Mouse (Mus musculus) heart, postnatal 0 days (tissue): ENCODE measurements at regions not wholly inside any gene's neighbourhood (a gene's known extent, or its start where the extent isn't known, plus 50 kb on each side); places are given as distances from the start of the nearest gene placed in this dataset.
A peak's percentile ranks its signal among the peaks of the same experiment; 100 is the strongest.

Experiments used
- ATAC-seq: fragments of 200-750 bp; cut with Nextera tagmentation; 2 replicates; pipeline ENCODE4 v1.8.0; 2017; ENCODE audit warnings: low read depth, moderate number of reproducible peaks, moderate library complexity; ENCODE audit not compliant: insufficient read depth
- DNase-seq: peaks from one replicate; pipeline ENCODE4 v3.0.0-alpha.2; 2016; ENCODE audit warnings: low spot score
- H3K27ac ChIP-seq: fragments of 300-500 bp; sonication (generic); 2 replicates; pipeline ENCODE4 v1.5.1; 2014; ENCODE audit warnings: low read depth, mild to moderate bottlenecking
- H3K27me3 ChIP-seq: fragments of 300-500 bp; sonication (generic); 2 replicates; pipeline ENCODE4 v1.6.1; 2014; ENCODE audit warnings: low read length, mixed read lengths; ENCODE audit not compliant: control insufficient read depth, insufficient read depth
- H3K36me3 ChIP-seq: fragments of 300-500 bp; sonication (generic); replicated peaks from 2 replicates; pipeline ENCODE4 v1.6.1; 2014; ENCODE audit warnings: low read length, mixed read lengths; ENCODE audit not compliant: control insufficient read depth, insufficient read depth
- H3K4me1 ChIP-seq: fragments of 300-500 bp; sonication (generic); 2 replicates; pipeline ENCODE4 v1.6.1; 2014; ENCODE audit warnings: antibody characterized with exemption; ENCODE audit not compliant: control insufficient read depth, insufficient read depth
- H3K4me2 ChIP-seq: fragments of 300-500 bp; sonication (generic); 2 replicates; pipeline ENCODE4 v1.6.1; 2014; ENCODE audit warnings: low read depth, mild to moderate bottlenecking, low read length, moderate library complexity
- H3K4me3 ChIP-seq: fragments of 300-500 bp; sonication (generic); 2 replicates; pipeline ENCODE4 v1.5.1; 2014; ENCODE audit warnings: low read depth, low read length
- H3K9ac ChIP-seq: fragments of 300-500 bp; sonication (generic); replicated peaks from 2 replicates; pipeline ENCODE4 v1.6.1; 2014; ENCODE audit warnings: low read depth, low read length, mixed read lengths
- H3K9me3 ChIP-seq: fragments of 300-500 bp; sonication (generic); replicated peaks from 2 replicates; pipeline ENCODE4 v1.6.1; 2016; ENCODE audit warnings: low read length; ENCODE audit not compliant: control insufficient read depth
- CTCF ChIP-seq: IDR thresholded peaks from 2 replicates; pipeline ENCODE4 v1.5.1; 2016; ENCODE audit warnings: antibody characterized with exemption, control low read depth, low read depth
- EP300 ChIP-seq: IDR thresholded peaks from 2 replicates; pipeline ENCODE4 v1.6.1; 2016; ENCODE audit warnings: antibody characterized with exemption, low read depth
- WGBS: fragments of 180-500 bp; shearing (Covaris S2); extraction: QIAGEN DNeasy Blood & Tissue Kit; methylation state at CpG from one replicate; pipeline ENCODE4 v1.1.7; 2014; 5-methylcytosine and 5-hydroxymethylcytosine counted together

GRCm38 (mm10) chr15:97620261-97620660 is 85.4 kb downstream of the Rpap3 start:
- H3K4me3 ChIP-seq, result no peak overlapping the region
- H3K36me3 ChIP-seq, result no peaks in the 10 kb centered on the region
- ATAC-seq, result no peak
- H3K4me1 ChIP-seq, result no peaks in the 10 kb centered on the region
- no peak overlapping the region for H3K27ac ChIP-seq
- no peak for DNase-seq
- WGBS, result 56% methylated on average over 6 of the region's 6 CpGs
- H3K4me2 ChIP-seq, result no peak overlapping the region
- H3K27me3 ChIP-seq, result no peaks in the 10 kb centered on the region
- TF ChIP-seq EP300 (no peak), CTCF (no peak)
- no peak overlapping the region for H3K9ac ChIP-seq
- H3K9me3 ChIP-seq, result no peaks in the 10 kb centered on the region

GRCm38 (mm10) chr15:97619764-97620163 is 85.9 kb downstream of the Rpap3 start:
- H3K27ac ChIP-seq, result no peak overlapping the region
- H3K4me2 ChIP-seq, result no peak overlapping the region
- H3K4me3 ChIP-seq, result no peak overlapping the region
- no peaks in the 10 kb centered on the region for H3K27me3 ChIP-seq
- no peaks in the 10 kb centered on the region for H3K9me3 ChIP-seq
- 77% methylated on average over 7 of the region's 7 CpGs for WGBS
- ATAC-seq, result no peak
- no peaks in the 10 kb centered on the region for H3K4me1 ChIP-seq
- no peaks in the 10 kb centered on the region for H3K36me3 ChIP-seq
- no peak overlapping the region for H3K9ac ChIP-seq
- DNase-seq, result no peak
- TF ChIP-seq EP300, result no peak
- no peak for TF ChIP-seq CTCF

- DNase-seq (no peak), ATAC-seq (no peak)
- Histone ChIP-seq H3K36me3 (no peaks in the 10 kb centered on the region), H3K4me3 (no peak overlapping the region), H3K9ac (no peak overlapping the region), H3K27me3 (no peaks in the 10 kb centered on the region), H3K4me2 (no peak overlapping the region), H3K9me3 (no peaks in the 10 kb centered on the region), H3K27ac (no peak overlapping the region), H3K4me1 (no peaks in the 10 kb centered on the region)
- 76% methylated on average over 2 of the region's 2 CpGs for WGBS
- TF ChIP-seq CTCF (peak; percentile 14; the same call in 1 of the 2 replicates), EP300 (no peak)
These were observed 93.3 kb downstream of the Rpap3 start for GRCm38 (mm10) chr15:97612325-97612724.

GRCm38 (mm10) chr15:97610767-97611166 is 94.9 kb downstream of the Rpap3 start:
- Histone ChIP-seq H3K36me3 (no peaks in the 10 kb centered on the region), H3K4me2 (no peak overlapping the region), H3K4me3 (no peak overlapping the region), H3K4me1 (no peaks in the 10 kb centered on the region), H3K9ac (no peak overlapping the region), H3K9me3 (no peaks in the 10 kb centered on the region), H3K27ac (no peak overlapping the region), H3K27me3 (no peaks in the 10 kb centered on the region)
- ATAC-seq (no peak), DNase-seq (no peak)
- WGBS, result 86% methylated on average over 4 of the region's 4 CpGs
- no peak for TF ChIP-seq EP300
- TF ChIP-seq CTCF, result no peak

- Histone ChIP-seq H3K36me3 (no peaks in the 10 kb centered on the region), H3K4me3 (no peak overlapping the region), H3K4me2 (no peak overlapping the region), H3K27ac (no peak overlapping the region), H3K9ac (no peak overlapping the region), H3K4me1 (no peaks in the 10 kb centered on the region), H3K9me3 (no peaks in the 10 kb centered on the region), H3K27me3 (0 out of 2 replicates have a peak, but pooled peaks cover 3% of the 10 kb centered on the region)
- TF ChIP-seq EP300 (no peak), CTCF (no peak)
- ATAC-seq (no peak), DNase-seq (no peak)
- WGBS, result 69% methylated on average over 7 of the region's 7 CpGs
These were observed 96.1 kb downstream of the Rpap3 start for GRCm38 (mm10) chr15:97609496-97609895.

- H3K27me3 ChIP-seq, result 0 out of 2 replicates have a peak, but pooled peaks cover 3% of the 10 kb centered on the region
- no peaks in the 10 kb centered on the region for H3K9me3 ChIP-seq
- no peak overlapping the region for H3K4me2 ChIP-seq
- TF ChIP-seq CTCF, result no peak
- no peak for TF ChIP-seq EP300
- H3K36me3 ChIP-seq, result no peaks in the 10 kb centered on the region
- no peaks in the 10 kb centered on the region for H3K4me1 ChIP-seq
- no peak for ATAC-seq
- no peak overlapping the region for H3K27ac ChIP-seq
- H3K9ac ChIP-seq, result no peak overlapping the region
- no peak for DNase-seq
- 85% methylated on average over 7 of the region's 7 CpGs for WGBS
- H3K4me3 ChIP-seq, result no peak overlapping the region
These were observed 97.0 kb downstream of the Rpap3 start for GRCm38 (mm10) chr15:97608651-97609050.
